19 mouse cellular contexts compared by ENCODE assay signal in the genomic region with DNA sequence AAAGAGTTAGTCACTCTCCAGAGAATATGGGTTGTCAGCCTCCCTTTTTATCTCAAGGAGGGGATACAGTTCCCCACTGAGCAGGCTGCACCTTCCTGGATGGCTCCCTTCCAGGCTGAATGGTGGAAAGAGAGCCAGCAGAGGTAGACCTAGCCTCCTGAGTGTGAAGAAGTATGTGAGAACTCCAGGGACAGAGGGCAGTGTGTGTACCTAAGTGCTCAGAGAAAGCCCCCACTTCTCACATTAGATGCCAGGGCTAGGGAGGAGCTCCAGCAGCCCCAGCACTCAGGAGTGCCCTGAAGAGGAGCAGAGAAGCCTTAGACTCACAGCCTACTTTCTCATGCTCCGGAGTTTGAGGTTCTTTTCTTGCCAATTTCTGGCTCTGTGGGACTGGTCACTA. TPM values are rescaled to one million over a fixed set of nuclear protein-coding genes. Genes with fewer than 3 reads are reported as not detected.
A peak's percentile ranks its signal among the peaks of the same experiment; 100 is the strongest.
DNase-seq lines count a peak whose midpoint lies in the region; ATAC-seq and TF ChIP-seq lines count a peak whose summit lies in the region.
"Had no signal": no experiment of that assay in that cellular context is flagged by ENCODE, and none has a peak within 500 bp of the region (broad histone marks: within the 10 kb centered on the region; RNA-seq: fewer than 3 reads in every experiment).

No protein-coding gene starts in this region.

- H3K27me3 ChIP-seq in hindbrain, postnatal 0 days (ENCODE audit: insufficient read depth, low read length) = no peaks in the 10 kb centered on the region
- no peaks in the 10 kb centered on the region for H3K27me3 ChIP-seq in hindbrain, embryonic 13.5 days
- no peaks in the 10 kb centered on the region for H3K27me3 ChIP-seq in midbrain, embryonic 16.5 days (ENCODE audit: control insufficient read depth, insufficient read depth, low read depth, low read length)
- H3K27me3 ChIP-seq in midbrain, embryonic 11.5 days (ENCODE audit: control insufficient read depth, insufficient read depth, low read length) = no peaks in the 10 kb centered on the region
- H3K27me3 ChIP-seq in forebrain, embryonic 13.5 days = no peaks in the 10 kb centered on the region
- H3K27me3 ChIP-seq in intestine, embryonic 15.5 days (replicated peaks) = no peaks in the 10 kb centered on the region
- H3K27me3 ChIP-seq: CH12.LX; forebrain, embryonic 15.5 days; hindbrain, embryonic 12.5 days; neural tube, embryonic 13.5 days had no signal

- no peak overlapping the region for H3K9ac ChIP-seq in hindbrain, postnatal 0 days (replicated peaks; ENCODE audit: low read length)
- H3K9ac ChIP-seq in hindbrain, embryonic 13.5 days = no peak overlapping the region
- no peak overlapping the region for H3K9ac ChIP-seq in midbrain, embryonic 16.5 days (ENCODE audit: low read depth, low read length)
- no peak overlapping the region for H3K9ac ChIP-seq in midbrain, embryonic 11.5 days (ENCODE audit: low read length)
- no peak overlapping the region for H3K9ac ChIP-seq in forebrain, embryonic 13.5 days
- no peak overlapping the region for H3K9ac ChIP-seq in intestine, embryonic 15.5 days
- H3K9ac ChIP-seq: forebrain, embryonic 15.5 days; hindbrain, embryonic 12.5 days; neural tube, embryonic 13.5 days had no signal

- H3K9me3 ChIP-seq in hindbrain, postnatal 0 days (ENCODE audit: low read length) = no peaks in the 10 kb centered on the region
- H3K9me3 ChIP-seq in hindbrain, embryonic 13.5 days = no peaks in the 10 kb centered on the region
- H3K9me3 ChIP-seq in midbrain, embryonic 16.5 days (replicated peaks; ENCODE audit: control insufficient read depth, low read length, poor library complexity, severe bottlenecking) = no peaks in the 10 kb centered on the region
- H3K9me3 ChIP-seq in midbrain, embryonic 11.5 days (ENCODE audit: control insufficient read depth, low read length) = no peaks in the 10 kb centered on the region
- H3K9me3 ChIP-seq in forebrain, embryonic 13.5 days (replicated peaks) = no peaks in the 10 kb centered on the region
- H3K9me3 ChIP-seq in intestine, embryonic 15.5 days = no peaks in the 10 kb centered on the region
- H3K9me3 ChIP-seq: forebrain, embryonic 15.5 days; hindbrain, embryonic 12.5 days; limb, embryonic 10.5 days; neural tube, embryonic 13.5 days had no signal

- ATAC-seq in hindbrain, postnatal 0 days = no peak
- no peak for ATAC-seq in hindbrain, embryonic 13.5 days (ENCODE audit: low FRiP score)
- peak; percentile 36; the same call in 1 of the 2 replicates for ATAC-seq in midbrain, embryonic 16.5 days
- ATAC-seq in midbrain, embryonic 11.5 days (ENCODE audit: low FRiP score) = no peak
- ATAC-seq in forebrain, embryonic 13.5 days = no peak
- ATAC-seq in intestine, embryonic 15.5 days = no peak
- ATAC-seq: forebrain, embryonic 15.5 days had no signal

- DNase-seq in cerebellum, postnatal 10 days = peak; percentile 21 to 25
- DNase-seq in cerebellum, postnatal 4 days (ENCODE audit: low spot score in 2 of 2) = no peak
- DNase-seq in hindbrain, postnatal 0 days (ENCODE audit: low spot score) = no peak
- DNase-seq in midbrain, embryonic 11.5 days (ENCODE audit: low spot score, missing footprints) = no peak
- DNase-seq: adrenal gland, postnatal 25 days; cerebellum, adult 8-10 months; kidney, adult 8-10 months; kidney, postnatal 4 days; thymus, adult 2 months had no signal

- H3K4me1 ChIP-seq in hindbrain, postnatal 0 days (ENCODE audit: insufficient read depth, low read length) = no peaks in the 10 kb centered on the region; the same call in 1 of the 2 replicates
- H3K4me1 ChIP-seq in hindbrain, embryonic 13.5 days (replicated peaks) = peaks cover 17% of the 10 kb centered on the region
- peaks cover 6% of the 10 kb centered on the region; the same call in 1 of the 2 replicates for H3K4me1 ChIP-seq in midbrain, embryonic 16.5 days (ENCODE audit: control insufficient read depth, insufficient read depth, low read length)
- H3K4me1 ChIP-seq in midbrain, embryonic 11.5 days (ENCODE audit: control insufficient read depth, insufficient read depth, low read length) = no peaks in the 10 kb centered on the region
- peaks cover under 1% of the 10 kb centered on the region; the same call in 1 of the 2 replicates for H3K4me1 ChIP-seq in forebrain, embryonic 13.5 days
- H3K4me1 ChIP-seq in intestine, embryonic 15.5 days (replicated peaks) = 0 out of 2 replicates have a peak, but pooled peaks cover 7% of the 10 kb centered on the region
- H3K4me1 ChIP-seq: forebrain, embryonic 15.5 days; hindbrain, embryonic 12.5 days; limb, embryonic 10.5 days had no signal

- peak overlapping the region; percentile 66; the same call in 1 of the 2 replicates for H3K27ac ChIP-seq in hindbrain, postnatal 0 days
- no peak overlapping the region for H3K27ac ChIP-seq in hindbrain, embryonic 13.5 days
- peak overlapping the region; percentile 19; the same call in 1 of the 2 replicates for H3K27ac ChIP-seq in midbrain, embryonic 16.5 days (ENCODE audit: low read length)
- no peak overlapping the region for H3K27ac ChIP-seq in midbrain, embryonic 11.5 days (ENCODE audit: low read depth, low read length)
- no peak overlapping the region for H3K27ac ChIP-seq in forebrain, embryonic 13.5 days
- no peak overlapping the region for H3K27ac ChIP-seq in intestine, embryonic 15.5 days
- H3K27ac ChIP-seq: forebrain, embryonic 15.5 days; hindbrain, embryonic 12.5 days; limb, embryonic 10.5 days; macrophage; neural tube, embryonic 13.5 days had no signal

- H3K36me3 ChIP-seq in hindbrain, postnatal 0 days (ENCODE audit: insufficient read depth, low read length) = peaks cover 16% of the 10 kb centered on the region
- H3K36me3 ChIP-seq in hindbrain, embryonic 13.5 days = peaks cover 33% of the 10 kb centered on the region
- H3K36me3 ChIP-seq in midbrain, embryonic 16.5 days (ENCODE audit: control insufficient read depth, insufficient read depth, low read length) = peaks cover 18% of the 10 kb centered on the region
- H3K36me3 ChIP-seq in midbrain, embryonic 11.5 days (ENCODE audit: control insufficient read depth, insufficient read depth, low read length) = peaks cover 10% of the 10 kb centered on the region
- H3K36me3 ChIP-seq in forebrain, embryonic 13.5 days (ENCODE audit: poor library complexity, severe bottlenecking) = peaks cover 49% of the 10 kb centered on the region
- H3K36me3 ChIP-seq in intestine, embryonic 15.5 days = peaks cover 9% of the 10 kb centered on the region; the same call in 1 of the 2 replicates

- TF ChIP-seq CTCF in hindbrain, postnatal 0 days (IDR thresholded peaks at IDR 0.05; ENCODE audit: low read depth) = no peak

- no peak overlapping the region for H3K4me2 ChIP-seq in hindbrain, postnatal 0 days (ENCODE audit: low read depth, low read length)
- H3K4me2 ChIP-seq in hindbrain, embryonic 13.5 days = no peak overlapping the region
- no peak overlapping the region for H3K4me2 ChIP-seq in midbrain, embryonic 16.5 days (ENCODE audit: low read length)
- H3K4me2 ChIP-seq in midbrain, embryonic 11.5 days = no peak overlapping the region
- H3K4me2 ChIP-seq in forebrain, embryonic 13.5 days = no peak overlapping the region
- H3K4me2 ChIP-seq in intestine, embryonic 15.5 days (replicated peaks) = no peak overlapping the region
- H3K4me2 ChIP-seq: forebrain, embryonic 15.5 days; hindbrain, embryonic 12.5 days; neural tube, embryonic 13.5 days had no signal

- H3K4me3 ChIP-seq in hindbrain, postnatal 0 days (ENCODE audit: low read length) = no peak overlapping the region
- H3K4me3 ChIP-seq in hindbrain, embryonic 13.5 days = no peak overlapping the region
- no peak overlapping the region for H3K4me3 ChIP-seq in midbrain, embryonic 16.5 days (ENCODE audit: low read depth, low read length)
- no peak overlapping the region for H3K4me3 ChIP-seq in midbrain, embryonic 11.5 days (ENCODE audit: low read depth, low read length)
- no peak overlapping the region for H3K4me3 ChIP-seq in forebrain, embryonic 13.5 days
- H3K4me3 ChIP-seq in intestine, embryonic 15.5 days (replicated peaks) = no peak overlapping the region
- H3K4me3 ChIP-seq: forebrain, embryonic 15.5 days; hindbrain, embryonic 12.5 days; limb, embryonic 10.5 days; neural tube, embryonic 13.5 days had no signal

- 95% methylated on average over 1 of the region's 1 CpGs for WGBS in hindbrain, postnatal 0 days
- 95% methylated on average over 1 of the region's 1 CpGs for WGBS in hindbrain, embryonic 13.5 days
- WGBS in midbrain, embryonic 16.5 days = 96% methylated on average over 1 of the region's 1 CpGs
- 88% methylated on average over 1 of the region's 1 CpGs for WGBS in midbrain, embryonic 11.5 days
- 97% methylated on average over 1 of the region's 1 CpGs for WGBS in forebrain, embryonic 13.5 days
- WGBS in intestine, embryonic 15.5 days = 88% methylated on average over 1 of the region's 1 CpGs

RNA-seq across cellular contexts. Expression of a gene that starts 59.0 kb away (rescaled TPM):
- total RNA-seq in hindbrain, postnatal 0 days (2014; rRNA removed) = 2.0 and 4.3 TPM in 2 replicates
- polyA plus RNA-seq in hindbrain, postnatal 0 days (2015; fragmentation: Nextera tagmentation; extraction: Ambion mirVana) = 2.1 and 2.4 TPM in 2 replicates
- polyA plus RNA-seq in hindbrain, embryonic 13.5 days (2015; fragmentation: Nextera tagmentation; extraction: Ambion mirVana) = 2.6 and 2.7 TPM in 2 replicates
- 1.8 TPM in 2 replicates for polyA plus RNA-seq in midbrain, embryonic 16.5 days (2015; fragmentation: Nextera tagmentation; extraction: Ambion mirVana)
- polyA plus RNA-seq in midbrain, embryonic 11.5 days (2014; fragmentation: Nextera tagmentation; extraction: Ambion mirVana) = 1.5 TPM in 2 replicates
- 0.76 and 1.1 TPM in 2 replicates for polyA plus RNA-seq in forebrain, embryonic 13.5 days (2015; fragmentation: Nextera tagmentation; extraction: Ambion mirVana)
- polyA plus RNA-seq in intestine, embryonic 15.5 days (2015; fragmentation: Nextera tagmentation; extraction: Ambion mirVana) = 3.4 and 4.0 TPM in 2 replicates
- total RNA-seq: CH12.LX had no signal

RNA-seq across cellular contexts. Expression of a gene that starts 59.7 kb away (rescaled TPM):
- 60.3 and 67.8 TPM in 2 replicates for total RNA-seq in hindbrain, postnatal 0 days (2014; rRNA removed)
- polyA plus RNA-seq in hindbrain, postnatal 0 days (2015; fragmentation: Nextera tagmentation; extraction: Ambion mirVana) = 24.9 and 25.3 TPM in 2 replicates
- 39.6 and 42.1 TPM in 2 replicates for polyA plus RNA-seq in hindbrain, embryonic 13.5 days (2015; fragmentation: Nextera tagmentation; extraction: Ambion mirVana)
- 32.7 and 36.1 TPM in 2 replicates for polyA plus RNA-seq in midbrain, embryonic 16.5 days (2015; fragmentation: Nextera tagmentation; extraction: Ambion mirVana)
- polyA plus RNA-seq in midbrain, embryonic 11.5 days (2014; fragmentation: Nextera tagmentation; extraction: Ambion mirVana) = 25.2 and 25.8 TPM in 2 replicates
- 33.7 and 35.0 TPM in 2 replicates for polyA plus RNA-seq in forebrain, embryonic 13.5 days (2015; fragmentation: Nextera tagmentation; extraction: Ambion mirVana)
- polyA plus RNA-seq in intestine, embryonic 15.5 days (2015; fragmentation: Nextera tagmentation; extraction: Ambion mirVana) = 20.2 and 23.3 TPM in 2 replicates

Comparison
In these comparisons a context has a peak if more than half of its experiments do, and no peak if none do; other contexts are left out.
1. DNase-seq: peak in cerebellum, postnatal 10 days (2 of 2); none in cerebellum, postnatal 4 days (0 of 2), hindbrain, postnatal 0 days (single experiment) and midbrain, embryonic 11.5 days (single experiment).
2. H3K27ac ChIP-seq: peak in hindbrain, postnatal 0 days (single experiment) and midbrain, embryonic 16.5 days (single experiment); none in hindbrain, embryonic 13.5 days (single experiment), midbrain, embryonic 11.5 days (single experiment), forebrain, embryonic 13.5 days (single experiment) and intestine, embryonic 15.5 days (single experiment).